Mouse (Mus musculus): Measurements from ENCODE around the gene Tex9. TPM values are rescaled to one million over a fixed set of nuclear protein-coding genes. Genes with fewer than 3 reads are reported as not detected.
A peak's percentile ranks its signal among the peaks of the same experiment; 100 is the strongest.

Gene Tex9
- polyA plus RNA-seq, 1 experiment from 2014 or later, result 6.2 TPM

DNA sequence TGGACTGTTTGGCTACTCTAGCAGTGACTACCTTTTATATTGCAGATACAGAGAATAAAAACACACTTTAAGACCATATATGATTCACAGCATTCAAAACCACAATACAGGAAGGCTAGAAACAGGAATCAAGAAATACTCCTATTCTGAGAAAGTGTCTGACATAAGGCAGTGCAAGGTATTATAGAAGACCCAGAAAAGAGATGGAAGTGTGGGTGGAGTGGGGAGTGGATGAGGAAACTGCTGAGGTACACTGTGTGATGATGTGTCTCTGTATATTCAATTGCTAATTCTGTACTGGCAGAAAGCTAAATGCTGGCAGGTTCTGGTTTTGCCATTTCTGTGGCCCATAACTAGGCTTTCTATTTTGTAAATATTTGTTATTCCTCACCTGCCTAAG lies 28.8 kb upstream of the Tex9 start:
- H3K4me1 ChIP-seq (replicated peaks), result no peaks in the 10 kb centered on the region

DNA sequence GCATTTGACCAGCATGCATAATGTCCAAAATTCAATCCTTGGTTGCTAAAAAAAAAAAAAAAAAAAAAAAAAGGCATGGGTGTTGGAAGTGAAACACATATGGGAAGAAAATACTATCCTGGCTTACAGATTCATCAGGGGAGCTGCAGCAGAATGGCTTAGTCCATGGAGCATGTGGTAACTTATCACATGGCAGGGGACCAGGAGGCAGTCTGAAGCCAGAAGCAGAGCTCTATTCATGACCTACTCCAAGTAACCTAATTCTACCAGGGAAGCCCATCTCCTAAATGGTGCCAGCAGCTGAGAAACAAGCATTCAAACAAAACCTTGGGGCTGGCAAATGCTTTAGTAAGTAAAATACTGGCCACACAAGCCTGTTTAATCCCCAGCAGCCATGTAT lies 27.2 kb upstream of the Tex9 start:
- H3K27me3 ChIP-seq, result no peaks in the 10 kb centered on the region
- H3K9me3 ChIP-seq (replicated peaks), result no peaks in the 10 kb centered on the region
- no peak overlapping the region for H3K4me3 ChIP-seq (replicated peaks)
- no peaks in the 10 kb centered on the region for H3K36me3 ChIP-seq
- no peak overlapping the region for H3K9ac ChIP-seq
- ATAC-seq (ENCODE audit: low read depth) (no peak), DNase-seq (no peak)
- no peak overlapping the region for H3K4me2 ChIP-seq
- H3K4me1 ChIP-seq (replicated peaks), result no peaks in the 10 kb centered on the region
- H3K27ac ChIP-seq, result no peak overlapping the region

More for the DNA sequence above, 28.8 kb upstream of the Tex9 start:
- H3K9ac ChIP-seq, result no peak overlapping the region
- DNase-seq, result no peak
- H3K4me2 ChIP-seq, result no peak overlapping the region
- H3K27ac ChIP-seq, result no peak overlapping the region
- no peak overlapping the region for H3K4me3 ChIP-seq (replicated peaks)
- H3K27me3 ChIP-seq, result no peaks in the 10 kb centered on the region
- ATAC-seq (ENCODE audit: low read depth), result no peak
- H3K36me3 ChIP-seq, result no peaks in the 10 kb centered on the region
- no peaks in the 10 kb centered on the region for H3K9me3 ChIP-seq (replicated peaks)

- no peak overlapping the region for H3K4me2 ChIP-seq
- H3K36me3 ChIP-seq, result no peaks in the 10 kb centered on the region
- no peaks in the 10 kb centered on the region for H3K4me1 ChIP-seq (replicated peaks)
- no peaks in the 10 kb centered on the region for H3K27me3 ChIP-seq
- H3K9ac ChIP-seq, result no peak overlapping the region
- H3K27ac ChIP-seq, result no peak overlapping the region
- ATAC-seq (ENCODE audit: low read depth), result no peak
- no peaks in the 10 kb centered on the region for H3K9me3 ChIP-seq (replicated peaks)
- H3K4me3 ChIP-seq (replicated peaks), result no peak overlapping the region
- DNase-seq, result no peak
Measured at GRCm38 (mm10) chr9:72515366-72515765, 23.4 kb upstream of the Tex9 start.

DNA sequence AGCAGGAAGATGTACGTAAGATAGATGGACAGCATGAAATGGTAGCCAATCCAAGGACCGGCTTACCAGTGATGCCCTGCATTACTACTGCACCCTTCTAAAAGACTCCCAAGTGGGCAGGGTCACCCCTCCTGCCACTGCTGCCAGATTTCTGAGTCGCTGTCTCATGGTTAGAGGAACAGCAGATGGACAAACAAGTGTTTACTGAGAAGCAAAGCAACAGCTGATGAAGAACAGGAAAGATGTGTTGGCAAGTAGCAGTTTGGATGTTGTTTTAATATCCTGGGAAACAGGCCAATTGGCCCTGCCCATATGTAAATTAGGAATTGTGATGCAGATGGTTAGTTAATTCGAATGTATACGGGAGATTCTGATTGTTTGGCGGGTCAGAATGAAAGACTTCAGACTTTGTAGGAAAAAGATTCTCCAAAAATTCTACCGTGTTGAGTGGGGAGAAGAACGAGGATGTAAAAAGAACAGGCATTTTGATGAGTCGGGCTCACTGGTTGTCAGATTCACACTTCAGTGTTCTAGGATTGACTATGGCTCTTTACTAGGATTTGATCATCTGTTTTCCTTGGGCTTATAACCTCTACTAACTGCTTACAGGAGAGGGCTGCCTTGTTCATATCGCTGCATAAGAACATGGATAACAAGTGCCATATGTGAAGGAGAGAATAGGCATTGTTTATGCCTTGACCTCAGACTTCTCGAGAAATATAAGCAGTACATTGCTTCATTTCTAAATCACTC lies 20.4 kb upstream of the Tex9 start:
- DNase-seq (no peak), ATAC-seq (ENCODE audit: low read depth) (no peak)
- no peak overlapping the region for H3K27ac ChIP-seq
- H3K36me3 ChIP-seq, result no peaks in the 10 kb centered on the region
- H3K27me3 ChIP-seq, result no peaks in the 10 kb centered on the region
- no peaks in the 10 kb centered on the region for H3K4me1 ChIP-seq (replicated peaks)
- 61% methylated on average over 11 of the region's 11 CpGs for WGBS (ENCODE audit: insufficient replicate concordance)
- H3K9ac ChIP-seq, result no peak overlapping the region
- no peaks in the 10 kb centered on the region for H3K9me3 ChIP-seq (replicated peaks)
- H3K4me2 ChIP-seq, result no peak overlapping the region
- no peak overlapping the region for H3K4me3 ChIP-seq (replicated peaks)

DNA sequence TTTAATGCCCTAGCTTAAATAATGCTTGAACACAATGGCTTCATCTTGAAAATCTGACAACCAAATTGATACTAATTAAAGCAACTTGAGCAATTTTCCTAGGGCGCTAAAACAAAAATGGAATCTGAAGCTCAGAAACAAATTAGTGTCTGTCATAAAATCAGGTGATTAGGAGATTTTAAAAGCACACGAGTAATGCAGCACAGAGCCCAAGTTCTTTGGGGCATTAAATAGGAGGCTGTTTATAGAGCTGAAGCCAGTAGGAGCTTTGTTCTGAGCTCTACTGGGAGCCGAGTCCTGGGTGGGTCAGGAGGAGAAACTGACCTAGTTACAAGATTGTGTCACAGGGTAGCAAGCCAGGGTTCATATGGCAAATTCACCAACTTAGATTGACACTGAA lies 5.2 kb upstream of the Tex9 start:
- no peak overlapping the region for H3K4me3 ChIP-seq (replicated peaks)
- ATAC-seq (ENCODE audit: low read depth), result no peak
- H3K4me2 ChIP-seq, result no peak overlapping the region
- H3K36me3 ChIP-seq, result no peaks in the 10 kb centered on the region
- 67% methylated on average over 3 of the region's 3 CpGs for WGBS (ENCODE audit: insufficient replicate concordance)
- H3K9me3 ChIP-seq (replicated peaks), result no peaks in the 10 kb centered on the region
- H3K27me3 ChIP-seq, result no peaks in the 10 kb centered on the region
- no peak overlapping the region for H3K27ac ChIP-seq
- H3K9ac ChIP-seq, result no peak overlapping the region
- no peak for DNase-seq
- peaks cover 7% of the 10 kb centered on the region for H3K4me1 ChIP-seq (replicated peaks)

DNA sequence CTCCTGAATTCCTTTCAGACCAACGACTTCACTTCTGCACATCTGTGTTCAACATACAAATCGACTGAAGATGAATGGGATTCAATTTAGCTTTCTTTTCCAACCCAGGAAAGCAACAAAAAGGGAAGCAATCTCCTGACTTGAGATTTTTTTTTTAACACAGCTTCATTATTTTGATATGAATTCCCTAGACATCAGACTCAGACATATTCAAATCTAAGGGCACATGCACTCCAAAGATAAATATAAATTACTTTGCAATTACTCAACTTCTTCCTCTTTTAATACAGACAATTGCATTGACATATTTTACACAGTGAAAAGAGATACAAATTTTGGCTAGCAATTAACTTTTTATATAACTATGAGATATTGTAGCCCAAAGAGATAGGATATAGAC lies 4.7 kb upstream of the Tex9 start:
- no peak overlapping the region for H3K9ac ChIP-seq

DNA sequence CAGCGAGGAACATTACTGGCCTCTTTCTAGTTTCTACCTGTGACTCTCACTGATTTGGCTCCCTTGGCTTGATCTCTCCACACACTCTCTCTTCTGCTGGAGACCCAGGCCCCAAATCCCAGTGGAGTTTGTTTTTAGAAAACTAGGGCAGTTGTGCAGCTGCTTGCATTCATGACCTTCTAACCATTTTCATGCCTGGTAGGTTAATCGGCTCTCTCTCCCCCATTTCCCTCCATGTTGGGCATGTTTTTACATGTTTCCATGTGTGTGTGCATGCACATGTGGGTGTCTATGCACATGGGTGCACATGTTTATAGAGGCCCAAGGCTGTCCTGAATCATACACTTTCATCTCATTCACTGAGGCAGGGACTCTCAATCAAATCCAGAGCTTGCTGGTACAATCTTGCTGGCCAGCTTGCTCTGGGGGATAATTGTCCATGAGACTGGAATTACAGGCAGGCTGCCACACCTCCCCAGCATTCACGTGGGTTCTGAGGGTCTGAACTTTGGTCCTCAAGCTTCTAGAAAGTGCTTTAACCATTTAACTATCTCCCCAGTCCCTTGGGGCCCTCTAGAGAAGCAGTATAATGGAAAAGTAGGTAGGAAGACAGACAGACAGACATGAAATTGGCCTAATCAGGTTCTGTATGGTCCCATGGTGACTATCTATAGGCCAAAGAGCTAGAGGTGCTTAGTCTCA lies 2.1 kb upstream of the Tex9 start:
- peaks cover 31% of the 10 kb centered on the region for H3K4me1 ChIP-seq (replicated peaks)
- no peaks in the 10 kb centered on the region for H3K36me3 ChIP-seq
- no peak overlapping the region for H3K9ac ChIP-seq
- 84% methylated on average over 3 of the region's 3 CpGs for WGBS (ENCODE audit: insufficient replicate concordance)
- no peaks in the 10 kb centered on the region for H3K9me3 ChIP-seq (replicated peaks)
- H3K4me2 ChIP-seq, result no peak overlapping the region
- H3K27me3 ChIP-seq, result no peaks in the 10 kb centered on the region
- ATAC-seq (ENCODE audit: low read depth) (no peak), DNase-seq (no peak)
- no peak overlapping the region for H3K27ac ChIP-seq
- no peak overlapping the region for H3K4me3 ChIP-seq (replicated peaks)

More for the DNA sequence above, 4.7 kb upstream of the Tex9 start:
- DNase-seq (no peak), ATAC-seq (ENCODE audit: low read depth) (no peak)
- no peaks in the 10 kb centered on the region for H3K36me3 ChIP-seq
- H3K4me1 ChIP-seq (replicated peaks), result peaks cover 10% of the 10 kb centered on the region
- H3K27ac ChIP-seq, result no peak overlapping the region
- H3K27me3 ChIP-seq, result no peaks in the 10 kb centered on the region
- no peak overlapping the region for H3K4me2 ChIP-seq
- H3K4me3 ChIP-seq (replicated peaks), result no peak overlapping the region
- WGBS (ENCODE audit: insufficient replicate concordance), result 66% methylated on average over 2 of the region's 2 CpGs
- H3K9me3 ChIP-seq (replicated peaks), result no peaks in the 10 kb centered on the region

DNA sequence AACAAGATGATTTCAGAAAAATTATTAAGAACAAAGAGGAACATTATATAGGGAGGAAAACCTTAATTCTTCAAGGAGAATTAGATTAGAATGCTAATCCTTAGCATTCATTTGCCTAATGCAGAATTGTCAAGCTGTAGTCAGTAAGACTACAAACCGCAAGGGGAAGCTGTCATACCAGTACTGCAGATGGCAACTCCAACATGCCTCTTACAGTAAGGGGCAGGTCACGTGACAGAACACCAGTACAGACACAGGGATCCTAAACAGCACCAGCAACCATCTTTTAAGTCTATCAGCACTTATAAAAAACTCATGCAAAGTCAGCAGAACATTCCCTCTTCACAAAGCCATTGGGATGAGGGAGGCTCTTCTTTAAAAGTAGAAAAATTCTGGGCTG lies 1.5 kb upstream of the Tex9 start:
- H3K4me2 ChIP-seq, result no peak overlapping the region
- H3K27ac ChIP-seq, result no peak overlapping the region
- no peaks in the 10 kb centered on the region for H3K27me3 ChIP-seq
- H3K9me3 ChIP-seq (replicated peaks), result no peaks in the 10 kb centered on the region
- no peak overlapping the region for H3K9ac ChIP-seq
- no peak for DNase-seq
- no peak overlapping the region for H3K4me3 ChIP-seq (replicated peaks)
- H3K36me3 ChIP-seq, result no peaks in the 10 kb centered on the region
- WGBS (ENCODE audit: insufficient replicate concordance), result 63% methylated on average over 2 of the region's 2 CpGs
- ATAC-seq (ENCODE audit: low read depth), result no peak
- peaks cover 37% of the 10 kb centered on the region for H3K4me1 ChIP-seq (replicated peaks)

DNA sequence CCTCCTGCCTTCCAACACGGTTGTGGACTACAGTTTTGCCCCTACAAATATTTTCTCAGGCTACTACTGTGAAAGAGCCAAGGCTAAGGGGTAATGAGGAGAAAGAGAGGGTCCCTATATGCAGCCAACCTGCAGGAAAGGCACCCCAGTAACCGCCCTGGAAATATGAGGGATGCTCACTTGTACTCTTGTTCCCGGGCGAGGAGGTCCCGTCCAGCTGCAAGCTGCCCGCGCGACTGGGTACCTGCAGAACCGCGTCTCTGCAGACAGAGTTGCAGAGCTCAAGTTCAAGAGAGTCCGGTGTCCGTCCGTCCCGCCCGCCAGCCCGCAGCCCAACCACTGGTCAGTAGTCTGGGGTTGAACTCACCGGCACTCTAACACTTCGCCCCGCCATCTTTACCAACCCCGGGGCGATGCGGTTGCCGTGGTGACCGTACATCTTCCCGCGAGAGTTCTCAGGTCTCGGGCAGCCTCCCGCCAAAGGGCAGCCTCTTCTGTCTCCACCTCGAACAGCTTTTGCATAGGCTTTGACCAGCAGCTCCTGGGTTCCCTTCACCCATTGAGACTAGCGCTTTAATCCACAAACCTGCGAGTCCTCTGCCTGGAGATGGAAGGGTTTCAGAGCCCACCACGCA lies 336 bp downstream of the Tex9 start:
- H3K4me1 ChIP-seq (replicated peaks), result peaks cover 42% of the 10 kb centered on the region
- peak overlapping the region; percentile 83 for H3K4me3 ChIP-seq (replicated peaks)
- peak; percentile 95 for ATAC-seq (ENCODE audit: low read depth)
- no peaks in the 10 kb centered on the region for H3K27me3 ChIP-seq
- peak overlapping the region; percentile 88 for H3K4me2 ChIP-seq
- peak; percentile 86 for DNase-seq
- peak overlapping the region; percentile 80 for H3K27ac ChIP-seq
- H3K9me3 ChIP-seq (replicated peaks), result no peaks in the 10 kb centered on the region
- peak overlapping the region; percentile 76 for H3K9ac ChIP-seq
- under 1% methylated on average over 32 of the region's 32 CpGs for WGBS (ENCODE audit: insufficient replicate concordance)
- peaks cover 3% of the 10 kb centered on the region; the same call in 1 of the 2 replicates for H3K36me3 ChIP-seq

GRCm38 (mm10) chr9:72489131-72489530 lies 2.9 kb downstream of the Tex9 start:
- Histone ChIP-seq H3K4me2 (no peak overlapping the region), H3K4me1 (replicated peaks) (peaks cover 42% of the 10 kb centered on the region), H3K36me3 (peaks cover 4% of the 10 kb centered on the region; the same call in 1 of the 2 replicates), H3K4me3 (replicated peaks) (no peak overlapping the region), H3K9ac (no peak overlapping the region), H3K27ac (peak overlapping the region; percentile 37), H3K9me3 (replicated peaks) (no peaks in the 10 kb centered on the region), H3K27me3 (no peaks in the 10 kb centered on the region)
- whole genome bisulfite sequencing (ENCODE audit: insufficient replicate concordance), result 70% methylated on average over 5 of the region's 5 CpGs
- DNase-seq (no peak), ATAC-seq (ENCODE audit: low read depth) (no peak)

GRCm38 (mm10) chr9:72488523-72488922 lies 3.5 kb downstream of the Tex9 start:
- no peak overlapping the region for H3K9ac ChIP-seq
- H3K36me3 ChIP-seq, result peaks cover 7% of the 10 kb centered on the region; the same call in 1 of the 2 replicates
- H3K27me3 ChIP-seq, result no peaks in the 10 kb centered on the region
- DNase-seq (no peak), ATAC-seq (ENCODE audit: low read depth) (no peak)
- H3K9me3 ChIP-seq (replicated peaks), result no peaks in the 10 kb centered on the region
- no peak overlapping the region for H3K4me3 ChIP-seq (replicated peaks)
- peak overlapping the region; percentile 59 for H3K27ac ChIP-seq
- no peak overlapping the region for H3K4me2 ChIP-seq
- H3K4me1 ChIP-seq (replicated peaks), result peaks cover 42% of the 10 kb centered on the region

DNA sequence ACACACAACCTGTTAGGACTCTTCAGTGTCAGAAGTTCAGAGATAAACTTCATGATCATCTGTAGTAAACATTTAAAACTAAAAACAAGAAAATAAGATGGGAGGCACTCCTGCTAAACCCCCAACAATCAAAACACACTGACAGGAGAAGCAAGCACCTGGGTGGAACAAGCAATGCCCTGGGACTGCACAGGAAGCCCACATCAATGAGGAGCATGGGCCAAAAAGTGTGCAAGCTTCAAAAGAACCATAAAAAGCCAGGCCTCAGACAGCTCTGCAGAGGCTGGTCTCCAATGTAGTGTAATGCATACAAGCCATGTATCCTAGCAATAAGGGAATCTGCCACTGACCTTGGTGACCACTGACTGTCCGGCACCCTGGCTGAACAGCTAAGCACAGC lies 12.7 kb downstream of the Tex9 start:
- 85% methylated on average over 1 of the region's 1 CpGs for WGBS (ENCODE audit: insufficient replicate concordance)

More for the DNA sequence above, 12.7 kb downstream of the Tex9 start:
- Histone ChIP-seq H3K27ac (no peak overlapping the region), H3K4me2 (no peak overlapping the region), H3K9ac (no peak overlapping the region), H3K4me1 (replicated peaks) (no peaks in the 10 kb centered on the region), H3K27me3 (no peaks in the 10 kb centered on the region), H3K9me3 (replicated peaks) (no peaks in the 10 kb centered on the region), H3K36me3 (peaks cover 16% of the 10 kb centered on the region), H3K4me3 (replicated peaks) (no peak overlapping the region)
- DNase-seq (no peak), ATAC-seq (ENCODE audit: low read depth) (no peak)

All from liver, embryonic 13.5 days (tissue).